Mouse (Mus musculus) lung, postnatal 36 days (tissue): ENCODE results near the gene Acadvl.

Source experiments
- DNase-seq: peaks from one replicate; pipeline ENCODE4 v3.0.0; 2022; ENCODE audit warnings: mixed read lengths

Gene Acadvl

GRCm38 (mm10) chr11:69976271-69976670 lies 38.9 kb downstream of the Acadvl start:
- DNase-seq: no peak

- no peak for DNase-seq
Observed at GRCm38 (mm10) chr11:69974907-69975306, 40.3 kb downstream of the Acadvl start.

GRCm38 (mm10) chr11:69970775-69971174 lies 44.4 kb downstream of the Acadvl start:
- DNase-seq: no peak

GRCm38 (mm10) chr11:69970222-69970621 lies 45.0 kb downstream of the Acadvl start:
- DNase-seq: no peak

- no peak for DNase-seq
Observed at GRCm38 (mm10) chr11:69968793-69969192, 46.4 kb downstream of the Acadvl start.

- no peak for DNase-seq
Observed at GRCm38 (mm10) chr11:69966860-69967517, 48.2 kb downstream of the Acadvl start.

GRCm38 (mm10) chr11:69966006-69966859 lies 49.0 kb downstream of the Acadvl start:
- DNase-seq: peak; percentile 63

- DNase-seq: peak; percentile 91
Observed at GRCm38 (mm10) chr11:69965271-69966005, 49.8 kb downstream of the Acadvl start.

- no peak for DNase-seq
Observed at GRCm38 (mm10) chr11:69964650-69965270, 50.5 kb downstream of the Acadvl start, which contains the start of gene Cldn7. TSS of gene Cldn7 (plus strand) at chr11:69964779.

- no peak for DNase-seq
Observed at GRCm38 (mm10) chr11:69961841-69962240, 53.4 kb downstream of the Acadvl start.

GRCm38 (mm10) chr11:69960616-69961015 lies 54.6 kb downstream of the Acadvl start:
- no peak for DNase-seq
